Mouse (Mus musculus) mouse embryonic stem cell (cell line): Measurements from ENCODE around the gene Olfr1317.

Experiments used
- in situ Hi-C, 2 experiments: fragments of 300-500 bp; cut with MboI; formaldehyde crosslinking; loops; 1 replicate in 1 of 2; 3 replicates in 1 of 2; pipeline ENCODE4 v1.14.3; 2019 to 2020; ENCODE audit warnings: low sequenced_read_pairs in 2 of 2, low pct_unique_long_range_greater_than_20kb in 1 of 2, mixed read lengths in 1 of 2; ENCODE audit not compliant: unreplicated experiment in 1 of 2

Gene Olfr1317

GRCm38 (mm10) chr2:112140029-112140428 lies at the start of gene Olfr1317:
Gene Olfr1317 (plus strand): TSS chr2:112140329.
- in situ Hi-C loops, result no loop called here

- in situ Hi-C loops, result no loop called here
These were observed 43.4 kb upstream of the Olfr1317 start, which contains the start of gene Olfr1314 for GRCm38 (mm10) chr2:112096681-112097080. Gene Olfr1314 (minus strand): TSS chr2:112096781.

- in situ Hi-C loops, result no loop called here
These were observed 24.8 kb upstream of the Olfr1317 start, which contains the start of gene Olfr1315-ps1 for GRCm38 (mm10) chr2:112115340-112115739. Gene Olfr1315-ps1 (minus strand): TSS chr2:112115440.

- in situ Hi-C loops, result no loop called here
These were observed 5.3 kb upstream of the Olfr1317 start, which contains the start of gene Olfr1316 for GRCm38 (mm10) chr2:112134877-112135276. Gene Olfr1316 (minus strand): TSS chr2:112134977.

GRCm38 (mm10) chr2:112153898-112154297 lies 13.8 kb downstream of the Olfr1317 start, which contains the start of gene Olfr1318:
Gene Olfr1318 (plus strand): TSS chr2:112154198.
- in situ Hi-C loops, result no loop called here
